Mouse (Mus musculus): ENCODE measurements at regions not wholly inside any gene's neighbourhood (a gene's known extent, or its start where the extent isn't known, plus 50 kb on each side); places are given as distances from the start of the nearest gene placed in this dataset.

DNA sequence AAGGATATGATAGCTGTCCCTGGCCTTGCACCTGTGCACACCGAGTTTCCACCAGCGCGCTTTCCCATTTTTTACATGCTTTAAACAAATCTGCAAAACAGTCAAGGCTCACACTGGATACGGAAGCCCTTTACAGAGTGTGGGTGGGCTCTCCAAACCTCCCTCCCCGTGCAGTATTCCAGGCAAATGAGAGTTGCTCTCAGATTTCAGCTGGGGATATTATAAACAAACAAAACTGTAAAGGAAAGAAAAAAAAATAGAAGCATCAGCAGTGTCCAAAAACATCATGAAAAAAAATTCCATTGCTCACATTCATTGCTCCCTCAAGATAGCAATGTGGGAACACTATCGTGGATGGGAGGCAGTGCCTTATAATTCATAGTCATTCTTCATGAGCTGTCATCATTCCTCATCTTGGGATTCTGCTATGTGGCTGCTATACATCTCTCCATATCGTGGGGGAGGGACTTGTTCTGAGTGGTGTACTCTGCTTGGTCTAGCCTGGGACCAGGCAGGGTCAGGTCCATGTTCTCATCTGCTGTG lies 87.0 kb downstream of the Anapc4 start:
- TF ChIP-seq POLR2A (IDR thresholded peaks at IDR 0.05; ENCODE audit: insufficient read depth, low read depth, low read length): no peak
- TF ChIP-seq CTCF (IDR thresholded peaks at IDR 0.05): no peak

Data from heart, adult 2 months (tissue).